Mouse (Mus musculus): ENCODE results near the gene Plxna4. TPM values are rescaled to one million over a fixed set of nuclear protein-coding genes. Genes with fewer than 3 reads are reported as not detected.
A peak's percentile ranks its signal among the peaks of the same experiment; 100 is the strongest.

Gene Plxna4
- total RNA-seq, 2 experiments from 2014 or later, result 34.3 TPM

DNA sequence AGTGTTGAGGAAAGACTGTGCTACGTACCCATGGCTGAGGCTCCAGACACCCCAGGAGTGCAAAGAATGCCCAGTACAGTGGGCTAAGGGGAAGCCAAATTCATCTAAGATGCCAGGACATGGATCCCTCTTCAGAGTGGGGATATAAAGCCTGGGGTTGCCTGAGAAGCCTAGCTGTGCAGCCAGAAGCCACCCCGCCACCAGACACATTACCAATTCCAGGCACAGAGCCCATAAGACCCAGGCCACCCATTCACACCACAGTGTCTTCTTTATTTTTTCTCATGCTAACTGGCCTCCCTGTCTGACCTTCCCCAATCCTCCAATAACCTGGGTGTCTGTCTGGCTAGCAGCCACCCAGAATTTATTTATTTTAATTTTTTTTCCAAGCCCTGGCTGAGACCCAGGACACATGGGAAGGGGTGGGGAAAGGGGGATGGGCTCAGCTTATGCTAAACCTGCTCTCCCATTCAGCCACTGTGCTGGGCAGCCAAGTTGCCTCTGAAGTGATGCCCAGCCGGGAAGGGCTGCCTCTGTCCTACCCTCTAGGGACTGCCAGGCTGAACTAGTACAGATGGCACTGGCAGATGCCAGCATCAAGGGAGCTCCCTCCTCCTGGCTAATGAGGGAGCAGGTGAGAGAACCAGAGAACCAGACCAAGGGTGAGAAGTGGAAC lies 185.3 kb downstream of the Plxna4 start:
- no peak for DNase-seq

DNA sequence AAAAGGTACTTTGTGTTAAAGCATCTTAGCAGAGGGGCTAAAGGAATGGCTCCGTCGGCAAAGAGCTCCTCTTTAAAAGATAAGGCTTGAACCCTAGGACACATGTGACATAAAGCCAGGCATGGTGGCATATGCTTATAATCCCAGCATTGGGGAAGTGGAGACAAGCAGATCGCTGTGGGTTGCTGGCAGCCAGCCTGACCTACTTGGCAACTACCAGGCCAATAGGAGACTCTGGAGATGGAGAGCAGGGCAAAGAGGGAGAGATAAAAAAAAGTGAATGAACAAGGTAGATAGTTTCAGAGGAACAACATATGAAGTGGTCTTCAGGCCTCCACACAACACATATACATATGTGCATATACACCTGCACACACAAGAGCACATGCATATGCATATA lies 189.7 kb downstream of the Plxna4 start:
- DNase-seq, result peak; percentile 15

DNA sequence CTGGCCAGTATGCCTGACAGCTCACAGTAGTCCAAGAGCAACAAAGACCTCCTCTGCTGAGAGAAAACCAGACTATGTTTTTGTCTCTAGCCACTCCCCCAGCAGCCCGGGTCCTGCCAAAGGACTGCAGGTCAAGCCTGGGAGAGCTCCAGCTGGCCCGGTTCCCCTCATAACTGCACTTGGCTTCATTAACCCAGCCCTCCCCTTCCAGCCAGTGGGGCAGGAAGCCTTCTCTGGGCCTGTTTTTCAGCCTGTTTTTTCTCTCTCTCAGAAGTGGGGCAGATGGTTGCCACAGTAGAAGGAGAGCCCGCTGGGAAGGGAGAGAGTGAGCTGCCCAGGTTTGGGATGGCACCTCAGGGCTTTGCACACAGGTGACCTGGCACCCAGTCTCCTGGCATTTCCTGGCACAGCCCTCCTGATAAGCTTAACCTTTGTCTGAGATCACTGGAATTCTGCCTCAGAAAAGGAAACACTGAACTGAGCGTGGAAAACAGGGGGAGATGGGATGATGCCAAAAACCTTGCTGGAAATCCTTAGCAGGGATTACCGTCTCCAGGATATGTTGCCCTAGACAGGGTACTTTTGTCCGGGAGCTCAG lies 190.8 kb downstream of the Plxna4 start:
- peak; percentile 95 for DNase-seq

DNA sequence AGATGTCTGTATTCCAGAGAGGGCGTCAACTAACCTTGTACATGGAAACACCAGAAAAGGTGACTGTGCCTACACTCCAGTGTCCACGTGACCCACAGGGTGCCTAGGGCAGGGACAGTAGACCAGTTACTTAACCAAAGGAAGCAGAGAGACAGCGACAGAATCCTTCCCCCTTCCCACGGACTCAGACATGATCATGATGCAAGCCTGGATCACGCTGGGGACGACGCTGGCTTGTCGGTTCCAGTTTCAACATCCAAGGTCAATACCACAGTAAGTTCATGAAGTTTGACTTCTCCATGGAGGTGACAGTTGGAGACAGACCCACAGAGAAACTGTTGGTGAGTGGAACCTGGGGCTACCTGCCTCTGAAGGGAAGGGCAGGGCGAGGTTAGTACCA lies 192.6 kb downstream of the Plxna4 start:
- no peak for DNase-seq

DNA sequence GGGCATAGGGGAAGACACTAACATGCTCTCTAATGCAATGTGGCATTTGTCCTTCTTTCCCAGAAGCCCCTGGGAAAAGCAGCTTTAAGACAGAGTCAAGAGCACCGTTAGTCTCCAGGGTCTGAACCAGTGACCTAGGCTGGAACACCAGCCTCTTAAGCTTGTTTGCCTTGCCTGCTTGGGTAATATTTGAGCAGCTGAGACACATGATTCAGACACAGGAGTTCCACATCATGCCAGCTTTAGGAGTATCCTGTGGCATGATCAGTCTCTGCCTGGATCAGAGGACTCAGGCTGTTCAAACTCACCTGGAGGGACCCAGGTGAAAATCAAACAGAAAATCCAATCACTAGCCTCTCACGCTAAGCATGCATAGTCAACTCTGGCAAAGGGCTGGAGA lies 195.7 kb downstream of the Plxna4 start:
- no peak for DNase-seq

DNA sequence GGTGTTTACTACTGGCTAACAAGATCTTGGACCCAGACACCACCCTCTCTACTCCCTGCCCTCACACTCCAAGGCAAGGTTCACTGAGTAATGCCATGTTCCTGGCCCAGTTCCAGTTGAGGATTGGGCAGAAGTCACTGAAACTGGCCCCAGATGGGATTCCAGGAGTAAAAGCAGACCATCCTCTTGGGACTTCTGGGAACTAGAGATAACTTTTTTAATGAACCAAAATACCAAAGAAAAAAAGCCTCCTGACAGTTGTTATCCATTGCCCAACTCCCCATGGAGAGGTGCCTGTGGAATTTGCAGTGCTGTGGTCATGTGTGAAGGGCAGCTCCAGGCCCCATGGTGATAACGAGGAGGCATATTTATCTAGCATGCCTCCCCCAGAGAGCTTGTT lies 199.7 kb downstream of the Plxna4 start:
- DNase-seq, result peak; percentile 31

DNA sequence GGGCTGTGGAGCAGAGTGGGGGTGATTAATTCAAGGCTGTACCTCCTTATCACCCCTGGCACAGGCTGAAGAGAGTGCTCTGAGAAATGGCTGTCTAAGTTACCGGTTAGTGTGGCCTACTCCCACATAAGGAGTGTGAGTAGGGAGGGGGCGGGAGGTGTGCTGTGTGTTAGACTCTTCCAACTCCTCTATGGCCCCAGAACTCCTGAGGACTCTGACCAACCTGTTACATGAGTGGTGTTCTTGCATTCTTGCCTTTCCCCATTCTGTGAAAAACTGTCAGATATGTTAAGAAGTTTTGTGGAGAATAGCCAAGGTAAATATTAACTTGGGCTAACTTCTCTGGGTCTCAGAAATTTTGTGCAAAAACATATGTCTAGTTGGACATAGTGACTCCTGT lies 201.1 kb downstream of the Plxna4 start:
- DNase-seq, result no peak

DNA sequence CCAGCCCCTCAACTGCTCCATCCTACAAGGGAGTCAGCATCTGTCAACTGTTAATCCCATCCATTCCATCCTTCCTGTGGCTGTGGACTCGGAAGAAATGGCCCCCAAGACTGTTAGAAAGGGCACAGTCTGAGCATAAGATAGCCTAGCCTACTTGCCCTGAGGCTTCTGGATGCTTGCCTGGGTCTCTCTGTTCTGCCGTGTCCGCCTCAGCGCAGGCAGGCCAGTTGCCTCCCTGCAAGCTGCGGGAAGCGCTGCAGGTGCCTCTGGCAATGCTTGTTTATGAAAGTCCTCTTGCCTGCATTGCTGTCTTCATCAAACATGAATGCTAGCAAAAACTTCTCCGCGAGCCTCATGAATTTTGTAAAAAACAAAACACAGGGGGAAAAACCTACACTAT lies 203.1 kb downstream of the Plxna4 start:
- DNase-seq, result no peak

DNA sequence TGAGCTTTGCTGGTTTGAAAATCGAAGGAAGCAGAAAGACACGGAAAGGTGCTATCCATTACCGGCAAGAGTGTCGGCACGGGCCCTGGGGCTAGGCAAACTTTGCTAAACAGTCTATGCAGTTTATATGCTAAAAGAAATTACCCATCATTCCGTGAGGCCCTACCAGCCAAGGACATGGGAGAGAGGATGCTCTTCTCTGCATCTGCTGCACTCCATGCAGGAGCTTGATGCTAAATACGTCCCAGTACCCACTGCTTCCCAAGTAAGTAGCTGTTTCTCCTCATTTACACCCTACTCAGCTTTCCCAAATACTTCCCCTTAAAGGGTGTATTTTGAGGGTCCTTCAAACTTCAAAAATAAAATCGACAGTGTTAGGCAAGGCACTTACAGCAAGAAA lies 203.6 kb downstream of the Plxna4 start:
- DNase-seq, result no peak

DNA sequence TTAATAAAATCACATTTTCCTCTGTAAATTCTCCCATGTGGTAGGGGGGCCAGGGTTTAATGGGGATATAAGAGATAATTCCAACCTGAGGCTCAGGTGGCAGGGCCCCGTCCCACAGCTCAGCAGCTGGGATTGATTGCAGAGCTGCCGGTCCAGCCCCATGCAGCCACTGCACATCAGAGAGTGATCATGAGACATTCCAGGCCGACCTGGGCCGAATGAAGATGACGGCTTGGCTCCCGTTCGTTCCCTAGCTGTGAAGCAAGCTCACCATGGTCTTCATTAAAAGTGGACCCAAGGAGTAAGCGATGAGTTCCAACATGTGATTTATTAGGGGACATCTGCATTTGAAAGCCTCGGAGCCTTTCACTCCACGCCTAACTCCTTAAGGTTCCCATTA lies 206.5 kb downstream of the Plxna4 start:
- DNase-seq, result no peak

DNA sequence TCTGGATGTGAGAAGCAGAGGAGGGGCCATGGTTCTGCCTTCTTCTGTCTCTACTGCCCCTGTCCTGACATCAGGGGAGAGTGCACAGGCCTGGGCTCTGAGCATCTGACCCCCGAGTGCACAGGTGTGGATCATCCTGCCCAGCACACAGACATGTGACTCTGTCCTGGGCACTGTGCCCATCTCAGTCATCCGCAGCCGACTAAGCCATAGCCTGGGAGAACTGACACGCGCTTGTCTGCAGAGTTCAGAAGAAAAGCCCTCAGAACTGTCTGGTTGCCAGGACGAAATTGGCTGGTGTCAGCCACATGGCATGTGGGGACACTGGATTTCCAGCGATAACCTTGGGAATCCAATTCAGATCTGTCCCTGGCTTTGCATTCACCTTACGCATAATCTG lies 210.8 kb downstream of the Plxna4 start:
- peak; percentile 81 for DNase-seq

DNA sequence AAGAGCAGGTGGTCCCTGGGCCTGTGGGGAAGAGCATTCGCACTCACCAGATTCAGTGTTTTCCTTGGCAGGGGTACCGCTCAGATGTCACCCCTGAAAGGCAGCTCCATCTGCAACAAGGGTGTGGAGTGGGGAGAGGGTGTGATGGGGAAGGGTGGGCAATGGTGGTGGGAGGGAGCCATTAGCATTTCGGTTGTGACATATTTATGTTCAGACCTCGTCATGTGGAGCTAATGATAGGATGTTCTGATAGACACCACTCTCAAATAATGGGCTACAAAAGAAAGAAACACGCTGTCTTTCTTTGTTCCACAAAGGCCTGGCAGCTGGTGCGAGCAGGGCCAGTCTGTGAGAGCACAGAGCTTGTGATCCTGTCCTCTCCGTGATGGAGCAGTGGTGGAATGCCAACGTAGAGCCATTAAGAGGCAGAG lies 214.0 kb downstream of the Plxna4 start:
- DNase-seq, result no peak

DNA sequence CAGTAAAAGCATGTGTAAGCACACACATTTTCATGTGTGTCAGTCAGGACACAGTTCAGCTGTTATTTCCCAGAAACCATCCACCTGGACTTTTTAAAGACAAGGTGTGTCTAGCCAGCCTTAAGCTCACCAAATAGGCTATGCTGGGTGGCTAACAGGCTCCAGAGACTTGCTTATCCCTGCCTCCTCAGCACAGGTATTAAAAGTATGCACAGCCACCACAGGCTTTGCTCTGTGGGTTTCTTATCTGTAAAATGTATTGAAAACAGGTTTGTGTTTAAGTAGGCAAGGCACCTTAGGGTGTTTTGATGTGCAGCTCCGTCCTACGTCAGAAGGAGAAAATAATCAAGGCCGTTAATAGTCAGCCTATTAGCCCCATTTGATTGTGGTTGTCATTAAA lies 218.9 kb downstream of the Plxna4 start:
- no peak for DNase-seq

DNA sequence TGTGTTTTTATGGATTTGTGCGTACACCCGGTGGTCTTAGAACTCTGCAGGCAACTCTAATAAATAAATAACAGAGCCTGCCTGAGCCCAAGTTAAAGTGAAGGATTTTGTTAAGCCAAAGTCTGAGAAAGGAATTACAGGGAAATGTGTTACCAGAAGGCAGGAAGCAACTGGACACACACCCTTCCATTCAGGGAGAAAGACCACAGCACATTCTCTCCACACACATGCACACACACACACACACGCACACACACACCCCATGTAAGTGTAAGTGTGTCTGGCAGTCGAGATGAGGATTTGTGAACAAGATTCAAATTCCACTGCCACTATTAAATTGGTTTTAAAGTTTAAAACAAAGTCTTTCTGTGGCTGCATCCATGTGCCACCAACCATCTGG lies 219.6 kb downstream of the Plxna4 start:
- DNase-seq, result no peak

DNA sequence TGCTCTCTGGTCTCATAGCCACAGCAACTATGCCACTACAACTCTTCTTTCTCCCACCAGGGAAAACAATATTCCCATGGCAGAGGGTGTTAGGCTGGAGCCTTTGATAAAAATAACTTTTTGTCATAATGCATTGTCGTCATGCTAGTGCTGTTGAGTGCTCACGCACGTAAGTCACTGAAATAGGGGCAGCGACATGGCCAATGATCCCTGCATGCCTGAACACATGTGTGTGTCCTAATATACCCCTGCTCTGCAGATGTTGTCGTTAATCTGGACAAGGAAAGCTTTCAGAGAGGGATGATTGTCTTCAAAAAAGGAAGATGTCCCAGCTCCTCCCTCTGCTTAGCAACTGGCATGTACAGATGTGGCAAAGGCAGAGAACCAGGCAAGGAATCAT lies 223.1 kb downstream of the Plxna4 start:
- no peak for DNase-seq

DNA sequence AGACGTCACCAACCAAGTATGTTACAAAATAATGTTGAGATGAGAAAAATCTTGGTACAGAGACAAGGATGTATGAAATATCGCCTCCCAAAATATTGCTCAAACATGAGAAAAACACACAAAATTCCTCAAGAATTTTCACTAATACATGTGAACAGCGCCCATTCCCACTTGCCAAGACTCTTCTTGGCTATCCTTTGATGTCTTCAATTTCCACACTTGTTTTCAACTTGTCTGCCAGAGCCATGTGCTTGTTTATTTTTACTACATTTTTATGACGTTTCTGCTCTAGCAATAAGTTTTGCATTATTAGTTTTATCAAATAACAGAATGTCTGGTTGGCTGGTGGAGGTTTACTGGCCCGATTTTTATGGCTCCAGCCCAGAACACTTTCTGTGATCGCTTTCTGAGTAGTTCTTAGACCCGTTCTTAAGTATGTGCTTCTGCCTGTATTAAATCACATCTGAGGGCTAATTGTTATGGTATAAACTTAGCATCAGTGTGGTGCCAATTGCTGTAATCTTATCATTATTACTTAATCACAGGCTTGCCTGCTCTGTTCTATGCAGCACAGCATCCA lies 224.4 kb downstream of the Plxna4 start:
- no peak for DNase-seq

DNA sequence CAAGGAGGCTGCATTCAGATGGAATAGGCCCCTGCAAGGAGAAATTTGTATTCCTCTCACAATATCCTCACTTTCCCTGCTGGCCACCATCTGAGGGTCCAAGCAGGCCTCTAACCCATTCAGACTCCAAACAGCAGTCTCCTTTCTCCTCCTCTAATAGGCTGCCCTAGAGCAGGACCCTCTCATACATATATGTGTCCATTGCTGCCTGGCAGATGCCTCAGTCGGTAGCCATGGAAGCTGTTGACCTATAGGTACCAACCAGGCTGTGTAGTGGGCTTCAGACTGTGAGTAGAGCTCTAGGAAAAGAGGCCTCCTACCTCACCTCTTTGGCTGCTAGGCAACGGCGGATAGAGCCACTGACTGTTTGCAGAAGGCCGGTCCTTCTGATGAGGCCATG lies 225.6 kb downstream of the Plxna4 start:
- no peak for DNase-seq

DNA sequence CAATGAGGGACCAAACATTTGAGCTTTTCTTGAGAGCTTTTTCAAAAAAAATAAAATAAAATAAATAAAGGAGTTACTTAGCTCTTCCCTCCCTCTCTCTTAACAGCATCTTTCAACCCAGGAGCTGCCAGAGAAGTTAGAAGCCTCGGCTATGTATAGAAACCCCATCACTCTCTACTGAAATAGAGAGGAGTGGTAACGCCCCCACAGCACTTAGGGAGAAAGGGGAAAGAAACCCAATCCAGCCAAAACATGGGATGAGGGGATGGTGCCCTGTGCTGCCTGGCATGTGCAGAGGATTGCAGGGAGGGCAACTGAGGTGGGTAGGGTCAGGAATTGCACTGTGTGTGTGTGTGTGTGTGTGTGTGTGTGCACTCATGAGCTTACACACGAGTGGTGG lies 228.3 kb downstream of the Plxna4 start:
- DNase-seq, result no peak

DNA sequence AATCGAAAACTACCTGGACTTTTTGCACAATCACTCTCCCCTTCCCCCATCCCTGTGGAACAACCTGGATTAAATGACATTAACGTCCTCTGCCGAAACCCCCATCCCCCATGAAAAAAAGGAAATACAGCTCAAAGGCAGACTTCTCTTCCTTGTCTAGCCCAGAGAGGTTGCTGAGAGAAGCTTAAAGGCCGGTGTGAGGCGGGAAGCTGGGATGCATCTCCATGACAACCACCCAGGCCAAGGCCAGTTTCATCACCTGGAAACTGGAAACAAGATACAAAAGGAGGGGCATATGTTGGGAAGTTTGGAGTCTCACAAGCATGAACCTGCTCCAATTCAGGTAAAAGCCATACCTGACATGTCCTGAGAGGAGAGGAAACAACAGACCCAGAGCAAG lies 230.5 kb downstream of the Plxna4 start:
- no peak for DNase-seq

DNA sequence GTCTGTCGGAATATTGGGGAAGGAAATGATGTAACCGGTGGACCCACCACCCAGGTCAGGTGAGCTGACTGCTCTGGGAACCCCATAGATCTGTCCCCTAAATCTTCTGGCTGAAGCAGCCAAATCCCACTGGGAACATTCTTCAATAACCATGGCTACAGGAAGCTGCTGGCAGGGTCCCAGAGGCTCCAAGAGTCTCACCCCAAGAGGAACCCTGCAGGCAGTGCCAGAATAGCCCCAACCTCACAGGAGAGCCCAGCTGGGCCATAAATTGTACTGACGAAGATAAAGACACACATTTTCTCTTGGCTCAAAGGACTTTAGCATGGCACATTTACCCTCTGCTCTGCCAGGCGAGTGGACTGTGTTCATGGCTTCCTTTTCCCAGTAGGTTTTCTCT lies 232.4 kb downstream of the Plxna4 start:
- DNase-seq, result no peak

DNA sequence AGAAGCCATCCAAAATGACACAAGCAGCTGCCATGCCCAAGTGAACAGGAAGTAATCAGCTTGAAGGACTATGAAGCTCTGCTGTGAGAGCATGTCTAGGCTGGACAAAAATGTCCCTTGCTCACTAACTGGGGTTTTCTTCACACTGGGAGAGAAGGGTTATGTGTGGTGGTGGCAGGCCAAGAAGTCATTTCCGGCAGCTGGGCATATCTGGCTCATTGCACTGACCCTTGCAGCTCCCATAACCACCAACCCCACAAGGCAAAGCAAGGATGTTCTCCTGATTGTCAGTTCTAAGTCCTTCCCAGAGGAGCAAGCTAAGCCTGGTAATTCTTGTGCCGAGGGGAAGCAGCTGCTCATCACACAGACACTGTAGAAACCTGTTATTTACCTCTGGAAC lies 239.0 kb downstream of the Plxna4 start:
- DNase-seq, result no peak

DNA sequence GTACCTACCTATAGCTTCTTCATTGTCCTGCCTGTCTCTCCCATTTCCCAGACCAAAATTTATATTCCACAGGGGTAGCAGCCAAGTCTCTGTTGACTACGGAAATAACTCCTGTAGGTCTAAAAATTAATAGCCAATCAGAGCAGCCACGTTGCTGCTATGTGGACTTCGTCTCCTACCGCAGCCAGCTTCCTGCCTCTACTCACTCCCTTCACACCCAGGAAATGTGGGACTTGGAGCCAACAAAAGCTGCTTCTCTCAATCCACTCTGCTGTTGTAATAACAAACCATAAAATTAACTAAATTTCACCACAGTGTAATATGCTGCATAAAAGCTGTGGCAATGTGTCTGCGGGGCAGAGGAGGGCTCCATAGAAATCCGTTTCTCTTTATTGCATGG lies 239.9 kb downstream of the Plxna4 start:
- DNase-seq, result no peak

DNA sequence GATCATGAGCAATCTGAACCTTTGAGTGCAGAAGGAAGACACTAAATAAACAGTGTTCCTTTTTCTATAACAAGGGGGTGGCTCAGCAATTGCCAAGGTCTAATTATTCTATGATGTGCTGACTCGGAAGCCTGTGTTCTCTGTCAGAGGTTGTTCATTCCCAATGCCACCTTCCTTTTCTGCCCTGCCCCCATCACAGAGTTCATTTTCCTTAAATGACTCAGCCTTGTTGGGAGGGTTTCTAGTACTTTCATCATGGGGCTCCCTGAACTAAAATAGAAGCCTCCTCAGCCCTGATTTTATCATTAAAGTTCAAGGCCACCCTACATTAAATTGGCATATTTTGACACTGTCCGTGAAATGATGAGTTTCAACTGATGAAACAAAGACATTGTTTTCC lies 242.0 kb downstream of the Plxna4 start:
- DNase-seq, result no peak

DNA sequence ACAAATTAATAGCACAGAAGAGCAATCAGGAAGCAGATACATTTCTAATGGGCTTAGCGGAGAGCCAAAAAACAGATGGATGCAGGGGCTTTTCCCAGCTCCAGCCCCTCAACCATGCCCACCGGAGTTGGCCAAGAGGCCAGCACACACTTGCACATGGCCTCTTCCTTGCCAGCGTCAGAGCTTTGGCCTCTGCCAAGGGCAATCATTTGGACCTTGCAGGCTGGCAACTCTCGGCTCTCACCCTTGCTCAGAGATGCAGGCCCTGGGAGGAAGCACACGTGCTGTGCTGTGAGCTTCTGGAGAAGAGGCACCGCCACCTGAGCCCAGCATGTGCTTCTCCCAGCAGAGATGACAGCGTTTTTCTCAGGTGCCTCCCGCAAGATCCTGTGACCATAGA lies 245.3 kb downstream of the Plxna4 start:
- no peak for DNase-seq

DNA sequence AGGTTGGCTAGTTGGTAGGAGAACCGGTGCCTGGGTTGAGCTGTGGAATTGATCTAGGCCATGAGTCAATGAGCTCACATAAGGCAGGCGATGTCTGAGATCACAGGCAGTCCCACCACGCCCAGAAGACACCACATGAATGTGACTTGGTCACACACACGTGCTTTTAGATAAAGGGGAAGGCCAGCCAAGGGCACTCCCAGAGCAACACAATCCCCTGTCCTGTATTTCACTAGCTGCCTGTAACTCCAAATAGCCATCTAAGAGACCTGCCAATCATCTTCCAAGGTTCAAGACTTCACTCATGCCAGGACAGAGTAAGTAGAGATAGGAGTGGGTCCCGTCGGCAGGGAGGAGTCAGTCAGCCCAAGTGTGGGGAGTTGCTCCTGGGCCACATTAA lies 245.7 kb downstream of the Plxna4 start:
- DNase-seq, result no peak

Measured in heart, postnatal 4 days (tissue).